Mouse (Mus musculus): ENCODE data around the gene Stx2.
"Not testable (repeated sequence)": the region's sequence is repeated elsewhere in the genome, so short reads cannot be mapped to it uniquely, and the experiment has no call there.

Stx2 gene

DNA sequence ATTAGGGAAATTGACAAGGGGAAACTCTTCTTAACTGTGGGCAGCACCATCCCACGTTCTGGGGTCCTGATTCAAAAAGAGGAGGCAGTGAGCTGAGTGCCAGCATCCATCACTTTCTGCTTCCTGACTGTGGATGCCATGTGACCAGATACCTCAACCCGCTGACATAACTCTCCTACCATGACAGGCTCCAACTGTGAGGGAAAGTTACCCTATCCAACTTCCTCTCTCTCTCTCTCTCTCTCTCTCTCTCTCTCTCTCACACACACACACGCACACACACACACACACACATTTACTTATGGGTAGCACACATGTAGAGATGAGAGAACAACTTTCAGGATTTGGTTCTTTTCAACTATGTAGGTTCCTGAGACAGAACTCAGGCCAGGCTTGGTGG, 1.2 kb upstream of the Stx2 start:
- DNase-seq (ENCODE audit: low spot score): no peak

GRCm38 (mm10) chr5:129008008-129008407, 366 bp downstream of the Stx2 start:
- peak; percentile 73 for DNase-seq (ENCODE audit: low spot score)

DNA sequence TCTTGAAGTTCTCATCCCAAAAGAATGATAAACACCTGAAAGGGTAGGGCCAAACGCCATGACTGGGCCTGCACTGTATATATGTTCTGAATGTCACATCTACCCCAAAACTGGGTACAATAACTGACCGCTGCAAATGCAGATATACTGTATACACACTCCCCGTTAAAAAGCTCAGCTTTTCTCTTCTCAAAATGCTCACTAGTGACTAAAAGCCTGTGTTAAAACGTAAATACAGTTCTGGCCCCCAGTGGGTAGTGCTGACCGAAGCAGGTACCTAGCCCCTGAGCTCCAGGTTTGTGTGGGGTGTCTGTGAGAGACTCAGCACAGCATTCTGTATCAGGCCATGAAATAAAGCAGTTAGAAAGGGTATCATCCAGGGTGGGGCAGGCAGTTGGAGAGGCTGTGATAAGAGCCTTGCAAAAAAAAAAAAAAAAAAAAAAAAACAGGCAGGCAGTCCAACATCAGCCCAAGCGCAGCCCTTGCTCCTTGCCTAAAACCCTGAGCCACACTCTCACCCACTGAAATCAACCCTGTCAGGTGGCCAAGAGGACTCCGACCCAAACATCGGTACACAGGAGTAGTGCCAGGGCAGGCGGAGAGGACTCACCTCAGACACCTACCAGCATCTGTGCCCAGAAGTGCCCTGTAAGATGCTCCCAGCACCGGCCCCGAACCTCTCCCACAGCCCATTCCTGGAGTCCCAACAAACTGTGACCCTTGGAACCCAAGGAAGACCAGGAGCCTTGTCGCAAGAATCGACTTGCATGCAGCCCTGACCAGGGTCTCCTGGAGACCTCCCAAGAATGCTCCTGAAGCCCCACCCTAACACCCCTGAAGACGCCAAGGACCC, 1.0 kb downstream of the Stx2 start:
- peak; percentile 34 for DNase-seq (ENCODE audit: low spot score)

DNA sequence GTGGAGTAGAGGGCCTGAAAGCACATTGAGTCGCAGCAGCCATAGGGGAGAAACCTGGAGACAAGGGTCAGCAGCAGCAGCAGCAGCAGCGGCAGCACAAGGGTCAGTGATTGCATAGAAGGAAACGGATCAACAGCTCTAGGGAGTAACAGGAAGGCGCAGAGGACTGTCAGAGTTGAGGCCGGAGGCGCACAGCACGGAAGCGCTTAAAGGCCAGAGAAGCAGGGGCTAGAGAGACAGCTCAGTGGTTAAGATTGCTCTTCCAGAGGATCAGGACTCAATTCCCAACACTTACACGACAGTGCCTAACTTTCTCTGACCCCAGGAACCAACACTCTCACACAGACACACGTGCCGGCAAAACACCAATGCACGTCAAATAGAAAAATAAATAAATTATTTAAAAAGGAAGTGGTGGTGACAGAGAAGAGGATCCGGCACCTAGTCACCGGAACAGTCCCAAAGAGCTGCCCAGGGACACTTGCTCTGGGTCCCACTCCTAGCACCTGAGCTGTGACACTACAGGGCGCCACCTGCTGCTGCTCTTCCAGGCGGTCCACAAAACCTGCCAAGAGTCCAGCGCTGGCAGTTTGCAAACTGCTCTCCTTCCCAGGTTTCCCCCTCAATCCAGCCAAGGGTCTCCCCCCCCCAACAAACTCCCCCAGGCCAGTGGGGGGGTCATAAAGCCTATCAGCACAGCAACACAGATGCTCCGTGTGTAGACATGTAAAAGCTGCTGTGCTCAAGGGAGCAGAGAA, 2.2 kb downstream of the Stx2 start:
- DNase-seq (ENCODE audit: low spot score): no peak

GRCm38 (mm10) chr5:129005416-129005815, 3.0 kb downstream of the Stx2 start:
- DNase-seq (ENCODE audit: low spot score): no peak

GRCm38 (mm10) chr5:129002571-129003011, 5.8 kb downstream of the Stx2 start:
- no peak for DNase-seq (ENCODE audit: low spot score)

DNA sequence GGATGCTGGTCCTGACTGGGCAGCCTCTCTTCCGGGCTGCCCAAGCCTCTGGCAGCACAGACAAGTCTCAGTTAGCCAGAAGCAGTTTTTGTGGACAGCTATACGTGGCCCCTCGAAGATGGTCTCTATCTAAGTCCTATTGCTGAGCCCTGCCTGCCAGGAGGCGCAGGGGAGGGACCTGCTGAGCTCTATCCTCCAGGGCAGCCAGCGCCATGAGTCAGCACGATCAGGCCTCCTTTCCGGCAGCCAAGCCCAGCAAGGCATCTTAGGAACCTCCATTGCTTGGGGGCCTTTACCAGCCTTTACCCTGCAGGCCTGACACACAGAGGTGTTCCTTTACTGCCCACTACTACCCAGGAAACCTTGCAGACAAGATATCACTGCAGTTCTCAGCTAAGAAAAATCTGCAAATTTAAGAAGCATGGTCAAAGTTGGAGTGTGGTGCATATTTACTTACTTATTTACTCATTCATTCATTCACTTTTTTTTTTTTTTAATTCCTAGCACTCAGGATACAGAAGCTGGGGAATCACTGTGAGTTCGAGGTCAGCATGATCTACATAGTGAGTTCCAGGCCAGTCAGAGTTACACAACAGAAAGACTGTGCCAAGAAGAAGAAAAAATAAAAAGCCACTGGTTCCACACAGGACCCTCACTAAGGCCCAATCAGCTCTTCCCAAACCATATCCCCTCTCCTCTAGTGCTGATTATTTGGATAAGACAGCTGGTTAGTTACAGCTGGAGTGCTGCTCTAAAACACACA, 7.5 kb downstream of the Stx2 start:
- DNase-seq (ENCODE audit: low spot score): peak; percentile 46

DNA sequence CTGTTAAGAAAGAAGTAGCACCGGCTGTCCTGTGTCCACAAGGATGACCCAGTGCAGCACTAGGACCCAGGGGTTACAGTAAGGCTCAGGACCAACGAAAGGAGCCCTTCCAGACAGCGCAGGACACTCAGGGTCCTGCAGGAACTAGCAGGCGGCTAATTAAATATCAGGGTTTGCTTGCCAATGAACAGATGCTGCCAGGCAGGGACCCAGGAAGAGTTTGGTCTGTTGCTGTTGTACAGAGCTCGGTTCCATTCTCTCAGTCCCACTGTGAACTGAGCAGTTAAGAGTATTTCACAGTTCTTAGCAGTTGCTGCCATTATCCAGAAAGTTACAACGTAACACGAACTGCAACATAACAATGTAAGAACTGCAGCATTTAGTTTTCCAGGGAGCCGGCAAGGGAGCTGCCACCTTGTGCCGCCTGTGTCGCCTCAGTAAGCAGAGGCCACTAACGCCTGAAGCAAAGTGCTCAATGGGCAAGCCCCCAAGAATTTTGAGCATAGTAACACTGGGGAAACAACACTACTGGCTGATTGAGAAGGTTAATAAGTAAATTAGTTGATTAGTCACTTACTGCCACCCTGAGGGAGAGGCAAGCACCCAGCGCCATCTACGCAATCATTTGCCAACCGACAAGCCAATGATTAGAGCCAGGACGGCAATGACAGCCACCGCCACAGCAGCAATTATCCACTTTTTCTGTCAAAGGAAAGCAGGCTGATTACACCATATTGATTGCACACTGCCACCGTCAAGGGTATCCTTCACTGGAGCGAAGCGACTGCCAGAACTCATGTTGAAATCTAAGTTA, 21.0 kb downstream of the Stx2 start:
- DNase-seq (ENCODE audit: low spot score): peak; percentile 51

DNA sequence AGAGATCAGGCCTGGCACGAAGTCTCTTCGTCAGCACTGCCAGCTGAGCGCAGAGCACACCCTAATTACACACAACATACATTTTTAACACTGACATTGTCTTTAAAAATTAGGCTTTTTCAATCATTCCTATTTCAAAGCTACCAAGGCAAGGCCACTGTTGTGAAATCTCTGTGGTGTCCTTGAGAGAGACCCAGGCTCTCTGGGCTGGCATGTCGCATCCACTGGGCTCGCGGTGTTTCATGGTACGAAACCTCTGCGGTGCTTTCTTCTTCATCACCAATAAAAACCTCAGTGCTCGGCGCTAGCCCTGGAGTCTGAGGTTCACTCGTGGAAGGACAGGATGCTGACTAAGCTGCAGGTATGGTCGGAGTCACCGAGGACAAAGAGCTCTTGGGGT, 22.4 kb downstream of the Stx2 start:
- DNase-seq (ENCODE audit: low spot score): no peak

GRCm38 (mm10) chr5:128984536-128984935, 23.8 kb downstream of the Stx2 start:
- DNase-seq (ENCODE audit: low spot score): no peak

DNA sequence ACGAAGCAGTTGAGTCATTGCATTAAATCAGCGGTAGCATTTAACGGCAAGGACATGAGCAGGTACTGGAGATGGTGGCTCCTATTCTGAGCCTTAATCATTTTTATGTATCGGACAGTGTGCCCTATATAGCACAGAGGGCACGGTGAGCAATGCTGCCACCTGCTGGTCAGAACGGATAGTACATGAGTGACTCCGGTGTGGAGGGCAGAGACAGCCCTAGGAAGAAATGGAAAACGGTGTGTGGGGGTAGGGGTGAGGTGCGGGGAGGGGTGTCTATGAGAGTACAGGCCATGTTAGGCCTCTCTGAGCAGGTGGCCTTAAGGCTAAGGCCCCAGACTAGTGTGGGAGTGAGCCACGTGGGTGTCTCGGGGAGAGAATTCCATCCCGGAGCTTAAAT, 26.8 kb downstream of the Stx2 start:
- peak; percentile 75 for DNase-seq (ENCODE audit: low spot score)

DNA sequence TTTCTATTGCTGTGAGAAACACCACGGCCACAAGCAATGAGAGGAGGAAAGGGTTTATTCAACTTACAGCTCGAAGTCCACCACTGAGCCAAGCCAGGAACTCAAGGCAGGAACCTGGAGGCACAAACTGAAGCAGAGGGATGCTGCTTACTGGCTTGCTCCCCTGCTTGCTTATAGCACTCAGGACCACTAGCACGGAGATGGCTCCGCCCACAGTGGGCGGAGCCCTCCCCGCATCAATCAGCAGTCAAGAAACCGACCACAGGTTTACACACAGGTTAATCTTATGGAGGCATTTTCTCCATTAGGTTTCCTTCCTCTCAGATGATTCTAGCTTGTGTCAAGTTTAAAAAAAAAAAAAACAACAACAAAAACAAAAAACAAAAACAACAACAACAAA, 27.5 kb downstream of the Stx2 start:
- DNase-seq (ENCODE audit: low spot score): no peak

DNA sequence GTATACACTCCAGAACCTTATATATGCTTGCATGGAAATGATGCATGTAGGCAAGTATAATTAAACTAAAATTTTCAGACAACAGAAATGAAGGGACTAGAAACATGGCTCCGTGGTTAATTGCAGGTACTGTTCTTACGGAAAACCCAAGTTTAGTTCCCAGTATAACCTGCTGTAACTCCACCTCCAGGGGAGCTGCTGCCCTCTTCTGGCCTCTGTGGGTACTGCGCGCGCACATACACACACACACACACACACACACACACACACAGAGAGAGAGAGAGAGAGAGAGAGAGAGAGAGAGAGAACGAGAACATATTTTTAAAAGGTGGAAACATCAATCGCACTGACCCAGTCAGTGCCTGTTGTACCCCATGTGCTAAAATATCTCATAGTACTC, 29.4 kb downstream of the Stx2 start:
- no peak for DNase-seq (ENCODE audit: low spot score)

DNA sequence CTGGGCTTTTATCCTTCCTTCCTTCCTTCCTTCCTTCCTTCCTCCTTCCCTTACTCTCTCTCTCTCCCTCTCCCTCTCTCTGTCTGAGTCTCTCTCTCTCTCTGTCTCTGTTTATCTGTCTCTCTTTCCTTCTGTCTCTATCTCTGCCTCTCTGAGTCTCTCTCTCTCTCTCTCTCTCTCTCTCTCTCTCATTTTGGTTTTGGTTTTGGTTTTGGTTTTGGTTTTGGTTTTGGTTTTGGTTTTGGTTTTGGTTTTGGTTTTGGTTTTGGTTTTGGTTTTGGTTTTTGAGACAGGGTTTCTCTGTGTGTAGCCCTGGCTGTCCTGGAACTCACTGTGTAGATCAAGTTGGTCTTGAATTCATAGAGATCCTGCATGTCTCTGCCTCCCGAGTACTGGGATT, 30.9 kb downstream of the Stx2 start:
- not testable (repeated sequence) for DNase-seq (ENCODE audit: low spot score)

- DNase-seq (ENCODE audit: low spot score): peak; percentile 24
These were observed 32.1 kb downstream of the Stx2 start for GRCm38 (mm10) chr5:128976266-128976665.

DNA sequence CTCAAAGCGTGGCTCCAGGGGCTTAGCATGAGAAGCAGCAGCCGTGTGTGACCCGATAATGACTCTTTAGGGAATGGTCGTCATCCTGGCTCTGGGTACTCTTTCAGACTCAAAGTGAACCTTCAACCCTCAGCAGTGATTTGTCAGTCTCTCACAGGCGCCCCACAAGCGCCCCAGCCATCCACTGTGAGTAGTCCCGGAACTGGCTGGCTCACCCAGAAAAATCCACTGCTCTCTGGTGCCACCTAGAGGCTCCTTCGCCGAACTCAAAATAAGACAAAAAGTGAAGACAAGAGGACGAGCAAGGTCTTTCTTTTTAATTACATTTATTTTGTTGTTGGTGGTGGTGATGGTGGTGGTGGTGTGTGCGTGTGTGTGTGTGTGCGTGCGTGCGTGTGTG, 37.1 kb downstream of the Stx2 start:
- peak; percentile 75 for DNase-seq (ENCODE audit: low spot score)

- peak; percentile 24 for DNase-seq (ENCODE audit: low spot score)
These were observed 37.5 kb downstream of the Stx2 start for GRCm38 (mm10) chr5:128970878-128971277.

- DNase-seq (ENCODE audit: low spot score): no peak
These were observed 44.0 kb downstream of the Stx2 start for GRCm38 (mm10) chr5:128964353-128964752.

DNA sequence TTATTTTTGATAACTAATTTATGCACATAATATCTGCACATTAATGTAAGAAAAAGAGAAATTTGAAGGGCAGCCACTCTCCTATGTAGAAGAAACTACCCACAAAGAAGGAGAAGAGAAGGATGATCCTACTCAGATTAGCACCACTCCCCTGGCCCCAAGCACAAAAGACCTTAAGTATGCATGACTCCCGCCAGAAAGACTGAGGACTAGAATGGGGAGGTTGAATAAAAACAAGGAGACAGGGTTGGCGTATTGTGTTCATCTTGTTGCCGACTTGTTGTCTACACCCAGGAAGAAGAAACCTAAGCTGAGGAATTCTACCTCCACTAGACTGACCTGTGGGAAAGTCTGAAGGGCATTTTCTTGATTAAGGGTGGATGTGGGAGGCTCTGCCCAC, 49.5 kb downstream of the Stx2 start:
- DNase-seq (ENCODE audit: low spot score): no peak

DNA sequence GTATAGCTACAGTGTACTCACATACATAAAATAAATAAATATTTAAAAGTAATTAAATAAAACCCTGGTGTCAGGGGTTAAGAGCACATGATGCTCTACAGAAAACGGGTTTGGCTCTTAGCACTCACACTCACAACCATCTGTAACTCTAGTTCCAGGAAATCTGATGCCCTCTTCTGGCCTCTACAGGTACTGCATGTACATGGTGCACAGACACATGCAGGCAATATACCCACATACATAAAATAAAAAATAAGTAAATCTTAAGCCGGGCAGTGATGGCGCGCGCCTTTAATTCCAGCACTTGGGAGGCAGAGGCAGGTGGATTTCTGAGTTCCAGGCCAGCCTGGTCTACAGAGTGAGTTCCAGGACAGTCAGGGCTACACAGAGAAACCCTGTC, 54.0 kb downstream of the Stx2 start:
- not testable (repeated sequence) for DNase-seq (ENCODE audit: low spot score)

DNA sequence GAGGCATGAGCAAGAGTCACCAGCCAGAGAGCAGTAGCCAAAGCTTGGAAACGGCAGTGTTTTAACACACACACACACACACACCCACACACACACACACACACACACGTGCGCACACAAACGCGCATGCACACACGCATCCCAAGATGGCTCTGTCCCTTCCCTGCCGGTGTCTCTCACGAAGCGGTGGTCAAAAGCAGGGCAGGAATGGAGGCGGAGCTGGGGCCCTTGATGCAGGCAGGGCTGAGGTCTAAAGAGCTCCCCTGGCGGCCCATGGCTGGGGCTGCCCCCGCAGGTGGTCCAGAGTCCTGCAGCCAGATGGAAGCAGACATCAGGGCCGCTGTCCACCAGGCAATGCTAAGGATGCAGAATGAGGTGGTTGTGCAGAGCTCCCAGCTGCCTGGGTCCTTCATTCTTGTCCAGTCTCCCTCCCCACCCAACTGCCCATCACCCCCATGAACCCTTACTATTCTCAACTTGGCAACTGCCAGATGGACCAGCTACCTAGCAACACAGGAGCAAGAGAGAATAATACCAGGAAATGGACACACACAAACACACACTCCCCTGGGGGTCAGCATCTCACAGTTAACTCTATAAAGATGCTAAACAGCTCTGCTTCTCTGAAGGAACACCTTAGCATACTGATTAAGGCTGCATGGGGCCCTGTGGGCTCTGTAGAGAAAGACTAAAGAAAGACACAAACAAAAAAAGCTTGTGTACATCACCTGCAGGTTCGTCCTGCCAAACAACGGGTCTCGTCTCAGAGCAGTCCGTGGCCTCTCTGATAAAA, 54.9 kb downstream of the Stx2 start, which contains the start of gene Rimbp2:
Rimbp2 (minus strand) TSS at position 209 of the 793 bp plus-strand sequence.
- DNase-seq (ENCODE audit: low spot score): peak; percentile 88
